In genomic region chr14:54998680-54999079, GRCm38 (mm10) we compare ENCODE assay signal across 33 mouse cellular contexts. TPM values are rescaled to one million over a fixed set of nuclear protein-coding genes. Genes with fewer than 3 reads are reported as not detected.
DNase-seq lines count a peak whose midpoint lies in the region; ATAC-seq lines count a peak whose summit lies in the region.
"Had no signal": no experiment of that assay in that cellular context is flagged by ENCODE, and none has a peak within 500 bp of the region (broad histone marks: within the 10 kb centered on the region; RNA-seq: fewer than 3 reads in every experiment).

No protein-coding gene starts in this region.

- no peak for DNase-seq in heart, adult 8-10 months (ENCODE audit: low spot score)
- no peak for DNase-seq in heart, adult 11 months
- DNase-seq in midbrain, embryonic 11.5 days (ENCODE audit: low spot score, missing footprints), result peak; percentile 70
- DNase-seq: adrenal gland, adult 2 months; adrenal gland, postnatal 14 days; cerebellum, adult 11 months; cerebellum, adult 2 months; cerebellum, adult 9-11 months; cerebellum, postnatal 25 days; forebrain, postnatal 0 days; gastrocnemius, adult 2 months; gastrocnemius, postnatal 14 days; kidney, adult 11 months; kidney, adult 8-10 months had no signal

- ATAC-seq in heart, embryonic 11.5 days (replicated peaks; ENCODE audit: insufficient number of reproducible peaks, low FRiP score, low TSS enrichment), result no peak
- ATAC-seq in heart, embryonic 15.5 days (replicated peaks; ENCODE audit: insufficient number of reproducible peaks, insufficient read depth, low FRiP score, low read depth), result no peak
- no peak for ATAC-seq in midbrain, embryonic 11.5 days (ENCODE audit: low FRiP score)
- no peak for ATAC-seq in midbrain, embryonic 15.5 days (replicated peaks)
- ATAC-seq: CD4-positive, CD25-positive, alpha-beta regulatory T cell, adult 4 months; forebrain, embryonic 14.5 days; forebrain, postnatal 0 days; hindbrain, embryonic 16.5 days; intestine, embryonic 15.5 days had no signal

- H3K4me2 ChIP-seq in heart, embryonic 11.5 days, result no peak overlapping the region
- H3K4me2 ChIP-seq in heart, embryonic 15.5 days, result 0 out of 2 replicates have a peak overlapping the region, but pooled peaks have one; percentile 48
- H3K4me2 ChIP-seq in midbrain, embryonic 11.5 days, result no peak overlapping the region
- no peak overlapping the region for H3K4me2 ChIP-seq in midbrain, embryonic 15.5 days
- H3K4me2 ChIP-seq: embryonic facial prominence, embryonic 12.5 days; embryonic facial prominence, embryonic 15.5 days; hindbrain, embryonic 13.5 days; intestine, embryonic 15.5 days had no signal

- peaks cover 7% of the 10 kb centered on the region; the same call in 1 of the 2 replicates for H3K27me3 ChIP-seq in heart, embryonic 11.5 days (ENCODE audit: control insufficient read depth, insufficient read depth, low read length)
- H3K27me3 ChIP-seq in heart, embryonic 15.5 days, result no peaks in the 10 kb centered on the region
- no peaks in the 10 kb centered on the region for H3K27me3 ChIP-seq in midbrain, embryonic 11.5 days (ENCODE audit: control insufficient read depth, insufficient read depth, low read length)
- no peaks in the 10 kb centered on the region for H3K27me3 ChIP-seq in midbrain, embryonic 15.5 days (replicated peaks)
- H3K27me3 ChIP-seq: embryonic facial prominence, embryonic 12.5 days; embryonic facial prominence, embryonic 15.5 days; hindbrain, embryonic 13.5 days; intestine, embryonic 15.5 days had no signal

- no peaks in the 10 kb centered on the region for H3K9me3 ChIP-seq in heart, embryonic 11.5 days (replicated peaks; ENCODE audit: control insufficient read depth, low read length)
- H3K9me3 ChIP-seq in heart, embryonic 15.5 days (replicated peaks), result no peaks in the 10 kb centered on the region
- H3K9me3 ChIP-seq in midbrain, embryonic 11.5 days (ENCODE audit: control insufficient read depth, low read length), result no peaks in the 10 kb centered on the region
- H3K9me3 ChIP-seq in midbrain, embryonic 15.5 days, result no peaks in the 10 kb centered on the region
- H3K9me3 ChIP-seq: embryonic facial prominence, embryonic 12.5 days; embryonic facial prominence, embryonic 15.5 days; hindbrain, embryonic 10.5 days; hindbrain, embryonic 13.5 days; intestine, embryonic 15.5 days had no signal

- peaks cover 40% of the 10 kb centered on the region for H3K4me1 ChIP-seq in heart, embryonic 11.5 days (ENCODE audit: control insufficient read depth, insufficient read depth, low read length)
- H3K4me1 ChIP-seq in heart, embryonic 15.5 days (replicated peaks), result peaks cover 65% of the 10 kb centered on the region
- H3K4me1 ChIP-seq in midbrain, embryonic 11.5 days (ENCODE audit: control insufficient read depth, insufficient read depth, low read length), result peaks cover 32% of the 10 kb centered on the region
- peaks cover 32% of the 10 kb centered on the region for H3K4me1 ChIP-seq in midbrain, embryonic 15.5 days

- H3K9ac ChIP-seq in heart, embryonic 11.5 days (ENCODE audit: low read depth, low read length), result no peak overlapping the region
- no peak overlapping the region for H3K9ac ChIP-seq in heart, embryonic 15.5 days
- H3K9ac ChIP-seq in midbrain, embryonic 11.5 days (ENCODE audit: low read length), result no peak overlapping the region
- H3K9ac ChIP-seq in midbrain, embryonic 15.5 days, result no peak overlapping the region
- H3K9ac ChIP-seq: embryonic facial prominence, embryonic 12.5 days; embryonic facial prominence, embryonic 15.5 days; forebrain, postnatal 0 days; hindbrain, embryonic 13.5 days; intestine, embryonic 15.5 days had no signal

- no peaks in the 10 kb centered on the region for H3K36me3 ChIP-seq in heart, embryonic 11.5 days (ENCODE audit: control insufficient read depth, insufficient read depth, low read length)
- no peaks in the 10 kb centered on the region for H3K36me3 ChIP-seq in heart, embryonic 15.5 days
- no peaks in the 10 kb centered on the region for H3K36me3 ChIP-seq in midbrain, embryonic 11.5 days (ENCODE audit: control insufficient read depth, insufficient read depth, low read length)
- 0 out of 2 replicates have a peak, but pooled peaks cover 2% of the 10 kb centered on the region for H3K36me3 ChIP-seq in midbrain, embryonic 15.5 days (replicated peaks)
- H3K36me3 ChIP-seq: embryonic facial prominence, embryonic 12.5 days; embryonic facial prominence, embryonic 15.5 days; hindbrain, embryonic 10.5 days; hindbrain, embryonic 13.5 days; intestine, embryonic 15.5 days had no signal

- H3K27ac ChIP-seq in heart, embryonic 11.5 days (ENCODE audit: low read depth, low read length), result peak overlapping the region; percentile 8
- H3K27ac ChIP-seq in heart, embryonic 15.5 days, result peak overlapping the region; percentile 99
- no peak overlapping the region for H3K27ac ChIP-seq in midbrain, embryonic 11.5 days (ENCODE audit: low read depth, low read length)
- no peak overlapping the region for H3K27ac ChIP-seq in midbrain, embryonic 15.5 days
- H3K27ac ChIP-seq: embryonic facial prominence, embryonic 15.5 days; gastrocnemius, adult 2 months; hindbrain, embryonic 10.5 days; hindbrain, embryonic 13.5 days; intestine, embryonic 15.5 days had no signal

- no peak overlapping the region for H3K4me3 ChIP-seq in heart, embryonic 11.5 days (ENCODE audit: low read depth, low read length)
- H3K4me3 ChIP-seq in heart, embryonic 15.5 days, result no peak overlapping the region
- no peak overlapping the region for H3K4me3 ChIP-seq in midbrain, embryonic 11.5 days (ENCODE audit: low read depth, low read length)
- no peak overlapping the region for H3K4me3 ChIP-seq in midbrain, embryonic 15.5 days
- H3K4me3 ChIP-seq: embryonic facial prominence, embryonic 12.5 days; embryonic facial prominence, embryonic 15.5 days; gastrocnemius, adult 2 months; hindbrain, embryonic 10.5 days; hindbrain, embryonic 13.5 days; intestine, embryonic 15.5 days had no signal

RNA-seq across cellular contexts. Expression of gene Myh7, which starts 4.3 kb away (rescaled TPM):
- polyA plus RNA-seq in heart, embryonic 11.5 days (2014; fragmentation: Nextera tagmentation; extraction: Ambion mirVana), result 3,446 and 4,122 TPM in 2 replicates
- 1,000 to 10,000 TPM; 1,453 to 2,519 (median 2,136) TPM for total RNA-seq in heart, adult 8-10 months (2022)
- 4,763 and 4,914 TPM in 2 replicates for polyA plus RNA-seq in heart, embryonic 15.5 days (2015; fragmentation: Nextera tagmentation; extraction: Ambion mirVana)
- polyA plus RNA-seq in midbrain, embryonic 11.5 days (2014; fragmentation: Nextera tagmentation; extraction: Ambion mirVana), result 0.52 and 1.1 TPM in 2 replicates
- 7.5 and 8.7 TPM in 2 replicates for polyA plus RNA-seq in midbrain, embryonic 15.5 days (2015; fragmentation: Nextera tagmentation; extraction: Ambion mirVana)
- total RNA-seq: adrenal gland, adult 2 months; common myeloid progenitor, adult 5-6 weeks; MEL had no signal
- polyA plus RNA-seq: adrenal gland, adult 2 months; CD4-positive, CD25-positive, alpha-beta regulatory T cell, adult 4 months had no signal

RNA-seq across cellular contexts. Expression of gene Ngdn, which starts 16.6 kb away (rescaled TPM):
- 60.3 and 62.1 TPM in 2 replicates for polyA plus RNA-seq in heart, embryonic 11.5 days (2014; fragmentation: Nextera tagmentation; extraction: Ambion mirVana)
- total RNA-seq in heart, adult 8-10 months (2022), result 10 to 100 TPM; 22.3 to 31.5 (median 25.9) TPM
- polyA plus RNA-seq in heart, embryonic 15.5 days (2015; fragmentation: Nextera tagmentation; extraction: Ambion mirVana), result 56.2 and 57.1 TPM in 2 replicates
- 85.0 and 85.9 TPM in 2 replicates for polyA plus RNA-seq in midbrain, embryonic 11.5 days (2014; fragmentation: Nextera tagmentation; extraction: Ambion mirVana)
- polyA plus RNA-seq in midbrain, embryonic 15.5 days (2015; fragmentation: Nextera tagmentation; extraction: Ambion mirVana), result 47.8 and 50.2 TPM in 2 replicates

RNA-seq across cellular contexts. Expression of gene Gm17428, which starts 21.9 kb away (rescaled TPM):
- polyA plus RNA-seq in heart, embryonic 11.5 days (2014; fragmentation: Nextera tagmentation; extraction: Ambion mirVana), result not detected in 2 replicates
- total RNA-seq in heart, adult 8-10 months (2022), result not detected
- not detected in 2 replicates for polyA plus RNA-seq in heart, embryonic 15.5 days (2015; fragmentation: Nextera tagmentation; extraction: Ambion mirVana)
- polyA plus RNA-seq in midbrain, embryonic 11.5 days (2014; fragmentation: Nextera tagmentation; extraction: Ambion mirVana), result not detected in 2 replicates
- not detected in 2 replicates for polyA plus RNA-seq in midbrain, embryonic 15.5 days (2015; fragmentation: Nextera tagmentation; extraction: Ambion mirVana)
- total RNA-seq: adrenal gland, adult 2 months; adrenal gland, postnatal 14 days; adrenal gland, postnatal 4 days; common myeloid progenitor, adult 5-6 weeks; forebrain, postnatal 0 days; gastrocnemius, adult 2 months; gastrocnemius, postnatal 14 days; gastrocnemius, postnatal 4 days; MEL had no signal
- polyA plus RNA-seq: adrenal gland, adult 2 months; C2C12; CD4-positive, CD25-positive, alpha-beta regulatory T cell, adult 4 months; cerebellum, adult 2 months; embryonic facial prominence, embryonic 12.5 days; embryonic facial prominence, embryonic 15.5 days; forebrain, embryonic 11.5 days; forebrain, embryonic 14.5 days; forebrain, postnatal 0 days; frontal cortex, adult 2 months; heart, embryonic 14.5 days; hindbrain, embryonic 10.5 days; hindbrain, embryonic 13.5 days; hindbrain, embryonic 16.5 days; intestine, embryonic 15.5 days had no signal

RNA-seq across cellular contexts. Expression of gene Myh6, which starts 32.0 kb away (rescaled TPM):
- polyA plus RNA-seq in heart, embryonic 11.5 days (2014; fragmentation: Nextera tagmentation; extraction: Ambion mirVana), result 2,306 and 2,903 TPM in 2 replicates
- over 10,000 TPM; 18,156 to 23,973 (median 22,335) TPM for total RNA-seq in heart, adult 8-10 months (2022)
- polyA plus RNA-seq in heart, embryonic 15.5 days (2015; fragmentation: Nextera tagmentation; extraction: Ambion mirVana), result 2,004 and 2,041 TPM in 2 replicates
- 0.51 TPM in 1 of 2 replicates, not detected in the other for polyA plus RNA-seq in midbrain, embryonic 11.5 days (2014; fragmentation: Nextera tagmentation; extraction: Ambion mirVana)
- 1.6 and 2.8 TPM in 2 replicates for polyA plus RNA-seq in midbrain, embryonic 15.5 days (2015; fragmentation: Nextera tagmentation; extraction: Ambion mirVana)
- total RNA-seq: adrenal gland, adult 2 months; common myeloid progenitor, adult 5-6 weeks; MEL had no signal
- polyA plus RNA-seq: adrenal gland, adult 2 months; CD4-positive, CD25-positive, alpha-beta regulatory T cell, adult 4 months; forebrain, embryonic 11.5 days had no signal

Comparison
In these comparisons a context has a peak if more than half of its experiments do, and no peak if none do; other contexts are left out.
1. H3K27ac ChIP-seq: peak in heart, embryonic 11.5 days (single experiment) and heart, embryonic 15.5 days (single experiment); none in midbrain, embryonic 11.5 days (single experiment) and midbrain, embryonic 15.5 days (single experiment).
2. RNA of gene Myh7, which starts 4.3 kb away (polyA plus RNA-seq): 4,763 to 4,914 TPM in heart, embryonic 15.5 days and 3,446 to 4,122 TPM in heart, embryonic 11.5 days; 7.5 to 8.7 TPM in midbrain, embryonic 15.5 days and 0.52 to 1.1 TPM in midbrain, embryonic 11.5 days; every median in the first group is over 100 times any median in the second.